Mouse (Mus musculus): ENCODE measurements at regions not wholly inside any gene's neighbourhood (a gene's known extent, or its start where the extent isn't known, plus 50 kb on each side); places are given as distances from the start of the nearest gene placed in this dataset.

GRCm38 (mm10) chr8:128188321-128188720 is 170.1 kb upstream of the Nrp1 start:
- WGBS: 20% methylated on average over 6 of the region's 6 CpGs
- H3K4me3 ChIP-seq (replicated peaks; ENCODE audit: low read depth, low read length): no peak overlapping the region
- ATAC-seq (replicated peaks; ENCODE audit: low FRiP score, low read depth): no peak
- no peaks in the 10 kb centered on the region for H3K9me3 ChIP-seq (replicated peaks; ENCODE audit: low read length)
- no peaks in the 10 kb centered on the region for H3K36me3 ChIP-seq (ENCODE audit: insufficient read depth, low read length)
- no peaks in the 10 kb centered on the region for H3K27me3 ChIP-seq (ENCODE audit: insufficient read depth, low read length)
- no peak overlapping the region for H3K27ac ChIP-seq
- TF ChIP-seq CTCF (IDR thresholded peaks at IDR 0.05; ENCODE audit: low read depth): no peak
- H3K9ac ChIP-seq (ENCODE audit: low read depth, low read length): no peak overlapping the region
- peak; percentile 55 for DNase-seq (ENCODE audit: low spot score)
- H3K4me1 ChIP-seq (replicated peaks; ENCODE audit: insufficient read depth, low read length): no peaks in the 10 kb centered on the region
- H3K4me2 ChIP-seq (ENCODE audit: low read length): no peak overlapping the region

- no peaks in the 10 kb centered on the region; the same call in 1 of the 2 replicates for H3K9me3 ChIP-seq (replicated peaks; ENCODE audit: low read length)
- ATAC-seq (replicated peaks; ENCODE audit: low FRiP score, low read depth): no peak
- no peaks in the 10 kb centered on the region for H3K36me3 ChIP-seq (ENCODE audit: insufficient read depth, low read length)
- H3K27me3 ChIP-seq (ENCODE audit: insufficient read depth, low read length): no peaks in the 10 kb centered on the region
- no peaks in the 10 kb centered on the region for H3K4me1 ChIP-seq (replicated peaks; ENCODE audit: insufficient read depth, low read length)
- 67% methylated on average over 3 of the region's 3 CpGs for WGBS
- DNase-seq (ENCODE audit: low spot score): peak; percentile 27
- no peak overlapping the region for H3K9ac ChIP-seq (ENCODE audit: low read depth, low read length)
- no peak overlapping the region for H3K4me2 ChIP-seq (ENCODE audit: low read length)
- no peak overlapping the region for H3K4me3 ChIP-seq (replicated peaks; ENCODE audit: low read depth, low read length)
- no peak overlapping the region for H3K27ac ChIP-seq
- no peak for TF ChIP-seq CTCF (IDR thresholded peaks at IDR 0.05; ENCODE audit: low read depth)
Measured at GRCm38 (mm10) chr8:128193293-128193887, 165.0 kb upstream of the Nrp1 start.

GRCm38 (mm10) chr8:128200815-128201214 is 157.6 kb upstream of the Nrp1 start:
- H3K9me3 ChIP-seq (replicated peaks; ENCODE audit: low read length): no peaks in the 10 kb centered on the region; the same call in 1 of the 2 replicates
- H3K9ac ChIP-seq (ENCODE audit: low read depth, low read length): no peak overlapping the region
- H3K4me1 ChIP-seq (replicated peaks; ENCODE audit: insufficient read depth, low read length): no peaks in the 10 kb centered on the region
- H3K27me3 ChIP-seq (ENCODE audit: insufficient read depth, low read length): no peaks in the 10 kb centered on the region
- no peak overlapping the region for H3K4me2 ChIP-seq (ENCODE audit: low read length)
- H3K36me3 ChIP-seq (ENCODE audit: insufficient read depth, low read length): no peaks in the 10 kb centered on the region
- H3K4me3 ChIP-seq (replicated peaks; ENCODE audit: low read depth, low read length): no peak overlapping the region
- ATAC-seq (replicated peaks; ENCODE audit: low FRiP score, low read depth) (no peak), DNase-seq (ENCODE audit: low spot score) (peak; percentile 74)
- no peak overlapping the region for H3K27ac ChIP-seq
- no peak for TF ChIP-seq CTCF (IDR thresholded peaks at IDR 0.05; ENCODE audit: low read depth)
- WGBS: 34% methylated on average over 1 of the region's 1 CpGs

- Histone ChIP-seq H3K9ac (ENCODE audit: low read depth, low read length) (no peak overlapping the region), H3K27ac (no peak overlapping the region), H3K9me3 (replicated peaks; ENCODE audit: low read length) (no peaks in the 10 kb centered on the region; the same call in 1 of the 2 replicates), H3K4me2 (ENCODE audit: low read length) (no peak overlapping the region), H3K4me1 (replicated peaks; ENCODE audit: insufficient read depth, low read length) (no peaks in the 10 kb centered on the region), H3K27me3 (ENCODE audit: insufficient read depth, low read length) (no peaks in the 10 kb centered on the region), H3K36me3 (ENCODE audit: insufficient read depth, low read length) (no peaks in the 10 kb centered on the region), H3K4me3 (replicated peaks; ENCODE audit: low read depth, low read length) (no peak overlapping the region)
- no peak for DNase-seq (ENCODE audit: low spot score)
- TF ChIP-seq CTCF (IDR thresholded peaks at IDR 0.05; ENCODE audit: low read depth): no peak
- ATAC-seq (replicated peaks; ENCODE audit: low FRiP score, low read depth): no peak
- 30% methylated on average over 4 of the region's 4 CpGs for WGBS
Measured at GRCm38 (mm10) chr8:128201635-128202034, 156.8 kb upstream of the Nrp1 start.

DNA sequence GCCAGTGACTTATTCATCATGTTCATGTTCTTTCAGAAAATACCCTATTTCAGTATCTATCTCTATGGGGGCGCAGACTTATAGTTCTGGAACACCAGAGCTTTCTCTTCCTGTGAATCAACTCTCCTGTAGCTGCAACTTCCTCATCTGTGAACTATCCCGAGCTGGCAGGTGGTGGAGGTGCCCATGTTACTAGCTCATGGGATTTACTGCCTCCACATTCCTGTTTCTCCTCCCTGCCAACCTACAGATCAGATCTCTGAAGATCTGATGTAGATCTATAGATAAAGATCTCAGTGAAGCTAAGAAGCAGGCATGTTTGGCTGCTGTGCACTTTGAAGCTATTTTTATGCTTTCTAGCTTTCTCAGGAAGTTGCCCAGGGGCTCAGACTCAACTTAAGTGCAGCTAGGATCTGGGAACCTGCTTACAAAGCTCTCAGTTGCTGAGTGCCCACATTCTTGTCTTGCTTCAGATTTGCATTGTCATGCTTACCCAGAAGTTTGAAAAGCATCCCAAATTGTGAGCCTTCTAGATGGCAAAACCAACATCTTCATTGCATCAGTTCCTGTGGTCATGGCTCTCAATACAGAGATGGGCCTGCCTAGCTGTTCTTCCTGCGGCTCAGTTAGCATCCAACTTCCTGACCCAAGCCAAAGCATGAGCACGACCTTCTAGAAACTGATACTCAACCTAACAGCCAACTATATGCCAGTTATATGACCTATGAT is 156.1 kb upstream of the Nrp1 start:
- 67% methylated on average over 4 of the region's 4 CpGs for WGBS

DNA sequence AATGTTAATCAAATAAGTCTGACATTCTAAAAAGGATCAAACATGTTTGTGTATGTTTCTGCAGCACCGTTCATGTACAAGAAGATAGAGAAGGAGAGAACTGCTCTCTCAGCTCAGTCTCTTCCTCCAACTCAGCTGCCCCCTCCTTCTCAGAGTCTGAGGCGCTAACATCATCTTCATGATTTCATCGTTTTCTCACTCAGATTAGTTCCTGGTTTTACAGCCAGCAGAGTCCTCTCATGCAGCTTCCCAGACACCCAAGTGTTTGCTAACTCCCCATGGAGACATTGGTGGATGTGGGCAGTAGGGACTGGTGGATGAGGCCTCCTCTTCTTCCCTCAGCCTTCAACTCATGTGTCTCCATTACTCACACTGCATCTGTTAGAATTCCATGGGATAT is 153.6 kb upstream of the Nrp1 start:
- H3K4me2 ChIP-seq (ENCODE audit: low read length): no peak overlapping the region
- no peak for DNase-seq (ENCODE audit: low spot score)
- H3K36me3 ChIP-seq (ENCODE audit: insufficient read depth, low read length): no peaks in the 10 kb centered on the region
- TF ChIP-seq CTCF (IDR thresholded peaks at IDR 0.05; ENCODE audit: low read depth): no peak
- no peak overlapping the region for H3K27ac ChIP-seq
- WGBS: 79% methylated on average over 3 of the region's 3 CpGs
- no peaks in the 10 kb centered on the region for H3K9me3 ChIP-seq (replicated peaks; ENCODE audit: low read length)
- no peak overlapping the region for H3K9ac ChIP-seq (ENCODE audit: low read depth, low read length)
- H3K4me3 ChIP-seq (replicated peaks; ENCODE audit: low read depth, low read length): no peak overlapping the region
- no peak for ATAC-seq (replicated peaks; ENCODE audit: low FRiP score, low read depth)
- H3K4me1 ChIP-seq (replicated peaks; ENCODE audit: insufficient read depth, low read length): no peaks in the 10 kb centered on the region
- H3K27me3 ChIP-seq (ENCODE audit: insufficient read depth, low read length): no peaks in the 10 kb centered on the region

More for the DNA sequence above, 156.1 kb upstream of the Nrp1 start:
- Histone ChIP-seq H3K4me3 (replicated peaks; ENCODE audit: low read depth, low read length) (no peak overlapping the region), H3K9ac (ENCODE audit: low read depth, low read length) (no peak overlapping the region), H3K9me3 (replicated peaks; ENCODE audit: low read length) (no peaks in the 10 kb centered on the region; the same call in 1 of the 2 replicates), H3K36me3 (ENCODE audit: insufficient read depth, low read length) (no peaks in the 10 kb centered on the region), H3K4me1 (replicated peaks; ENCODE audit: insufficient read depth, low read length) (no peaks in the 10 kb centered on the region), H3K27ac (no peak overlapping the region), H3K27me3 (ENCODE audit: insufficient read depth, low read length) (no peaks in the 10 kb centered on the region), H3K4me2 (ENCODE audit: low read length) (no peak overlapping the region)
- ATAC-seq (replicated peaks; ENCODE audit: low FRiP score, low read depth): no peak
- no peak for DNase-seq (ENCODE audit: low spot score)
- no peak for TF ChIP-seq CTCF (IDR thresholded peaks at IDR 0.05; ENCODE audit: low read depth)
